Mouse (Mus musculus) embryonic facial prominence, embryonic 13.5 days (tissue): Measurements from ENCODE around the gene Wnt16. TPM values are rescaled to one million over a fixed set of nuclear protein-coding genes. Genes with fewer than 3 reads are reported as not detected.

ENCODE experiments used
- polyA plus RNA-seq: library from polyadenylated mRNA; unstranded; fragments of >200 nt; fragmentation: Nextera tagmentation; extraction: Ambion mirVana; gene quantifications from 2 replicates; pipeline ENCODE4 v1.2.1, GENCODE M21; 2015

Wnt16 gene
- polyA plus RNA-seq, 1 experiment from 2014 or later = 7.6 TPM

Other genes with a start within 250 kb of the Wnt16 start
- 57.5 and 59.9 TPM in 2 replicates for gene Fam3c, start 68.0 kb downstream of the Wnt16 start, polyA plus RNA-seq